In the genomic region with DNA sequence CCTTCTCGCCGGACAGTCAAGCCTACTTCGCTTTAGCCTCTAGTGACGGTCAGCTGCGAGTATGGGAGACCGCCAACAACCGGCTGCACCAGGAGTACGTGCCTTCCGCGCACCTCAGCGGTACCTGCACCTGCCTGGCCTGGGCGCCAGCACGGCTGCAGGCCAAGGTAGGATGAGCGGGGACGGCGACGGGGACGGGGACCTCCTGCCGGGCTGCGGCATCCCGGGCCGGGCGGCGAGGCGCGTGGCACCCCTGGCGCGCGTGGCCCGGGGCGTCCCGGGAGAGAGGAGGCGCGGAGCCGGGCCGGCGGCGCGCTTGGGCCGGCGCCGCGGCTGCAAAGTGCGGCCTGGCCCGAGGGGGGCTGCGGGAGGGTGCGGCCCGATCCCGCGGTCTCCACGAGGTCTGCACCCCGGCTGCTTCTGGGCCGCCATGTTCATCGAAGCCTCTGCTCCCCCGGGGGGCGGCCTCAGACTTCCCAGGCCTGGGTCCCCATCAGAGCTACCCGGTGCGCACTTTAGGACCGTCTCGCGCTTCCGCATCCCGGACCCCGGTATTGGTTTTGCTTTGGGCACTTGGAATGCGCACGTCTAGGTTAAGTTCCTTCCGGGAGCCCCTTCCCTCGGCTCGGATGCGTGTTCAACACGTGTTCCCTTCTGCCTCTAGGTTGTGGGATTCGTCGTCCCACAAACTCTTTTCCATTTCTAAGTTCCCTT, we compare ENCODE assay signal across 8 mouse cellular contexts. TPM values are rescaled to one million over a fixed set of nuclear protein-coding genes. Genes with fewer than 3 reads are reported as not detected.
DNase-seq lines count a peak whose midpoint lies in the region; ATAC-seq and TF ChIP-seq lines count a peak whose summit lies in the region.

No protein-coding gene starts in this region.

- H3K27me3 ChIP-seq in kidney, adult 2 months (replicated peaks; ENCODE audit: control insufficient read depth, insufficient read depth, low read length) = no peaks in the 10 kb centered on the region
- H3K27me3 ChIP-seq in megakaryocyte, embryonic 14.5 days (replicated peaks) = no peaks in the 10 kb centered on the region
- H3K27me3 ChIP-seq in stomach, embryonic 16.5 days (ENCODE audit: control insufficient read depth, insufficient read depth, low read length) = no peaks in the 10 kb centered on the region

- peak overlapping the region; percentile 8; the same call in 1 of the 2 replicates for H3K27ac ChIP-seq in kidney, adult 2 months (ENCODE audit: insufficient read depth, low read depth, low read length)
- peak overlapping the region; percentile 69 for H3K27ac ChIP-seq in stomach, embryonic 16.5 days (ENCODE audit: low read length)

- peaks cover 6% of the 10 kb centered on the region; the same call in 1 of the 2 replicates for H3K4me1 ChIP-seq in kidney, adult 2 months (ENCODE audit: control insufficient read depth, insufficient read depth, low read length)
- H3K4me1 ChIP-seq in megakaryocyte, embryonic 14.5 days = peaks cover 32% of the 10 kb centered on the region
- H3K4me1 ChIP-seq in stomach, embryonic 16.5 days (ENCODE audit: control insufficient read depth, insufficient read depth, low read length) = peaks cover 17% of the 10 kb centered on the region

- peak overlapping the region; percentile 77 for H3K4me2 ChIP-seq in stomach, embryonic 16.5 days (ENCODE audit: low read depth, low read length)

- no peak for TF ChIP-seq CTCF in kidney, adult 2 months (conservative IDR thresholded peaks at IDR 0.05; ENCODE audit: insufficient read depth, insufficient read length, low read depth, low read length)

- peak overlapping the region; percentile 95 for H3K4me3 ChIP-seq in kidney, adult 2 months (ENCODE audit: insufficient read depth, low read depth, low read length)
- H3K4me3 ChIP-seq in megakaryocyte, embryonic 14.5 days (replicated peaks) = peak overlapping the region; percentile 100
- peak overlapping the region; percentile 98 for H3K4me3 ChIP-seq in stomach, embryonic 16.5 days (replicated peaks; ENCODE audit: low read length)

- DNase-seq in gastrocnemius, adult 18-20 months (ENCODE audit: low spot score) = peak; percentile 4
- DNase-seq in gastrocnemius, postnatal 25 days = no peak
- DNase-seq in CD4-positive, CD25-positive, alpha-beta regulatory T cell, adult 2 months (ENCODE audit: low read depth, low spot score) = peak; percentile 50
- peak; percentile 33 for DNase-seq in c-Kit-positive CD71-positive TER-119-positive erythroid progenitor cells, embryonic 14.5 days (ENCODE audit: low spot score)
- DNase-seq in kidney, adult 2 months = peak; percentile 21

- H3K9ac ChIP-seq in stomach, embryonic 16.5 days (ENCODE audit: low read length) = peak overlapping the region; percentile 97

- peak; percentile 56 for ATAC-seq in granulocyte monocyte progenitor cell, adult 5-6 weeks (replicated peaks; ENCODE audit: poor library complexity, severe bottlenecking)
- peak; percentile 55 for ATAC-seq in stomach, embryonic 16.5 days (ENCODE audit: insufficient read depth, low FRiP score)

- no peaks in the 10 kb centered on the region for H3K9me3 ChIP-seq in megakaryocyte, embryonic 14.5 days
- H3K9me3 ChIP-seq in stomach, embryonic 16.5 days (replicated peaks; ENCODE audit: control insufficient read depth, low read length) = no peaks in the 10 kb centered on the region

- TF ChIP-seq POLR2A in kidney, adult 2 months (IDR thresholded peaks at IDR 0.05; ENCODE audit: low read depth, low read length) = no peak

- 1% methylated on average over 72 of the region's 73 CpGs for WGBS in kidney, adult 2 months
- under 1% methylated on average over 70 of the region's 73 CpGs for WGBS in stomach, embryonic 16.5 days

- no peaks in the 10 kb centered on the region for H3K36me3 ChIP-seq in kidney, adult 2 months (ENCODE audit: control insufficient read depth, insufficient read depth, low read length)
- peaks cover 8% of the 10 kb centered on the region for H3K36me3 ChIP-seq in megakaryocyte, embryonic 14.5 days (replicated peaks; ENCODE audit: low read length)
- H3K36me3 ChIP-seq in stomach, embryonic 16.5 days (ENCODE audit: control insufficient read depth, insufficient read depth, low read length) = 0 out of 2 replicates have a peak, but pooled peaks cover 3% of the 10 kb centered on the region

RNA-seq across cellular contexts. Expression of gene Wdr43, which starts 0.8 kb away (rescaled TPM):
- total RNA-seq in gastrocnemius, adult 18-20 months (2021) = 10 to 100 TPM; 26.5 to 29.6 TPM
- 10 to 100 TPM; 21.2 to 28.4 TPM for total RNA-seq in gastrocnemius, postnatal 25 days (2021)
- total RNA-seq in granulocyte monocyte progenitor cell, adult 5-6 weeks (2014; fragmentation: Nextera tagmentation) = 109 and 131 TPM in 2 replicates
- total RNA-seq in granulocyte monocyte progenitor cell, adult 5-6 weeks (2017) = 299 and 360 TPM in 2 replicates
- polyA plus RNA-seq in kidney, adult 2 months (2012; rRNA removed) = 5.0 and 6.5 TPM in 2 replicates
- polyA plus RNA-seq in megakaryocyte, embryonic 14.5 days (2012; ENCODE audit: insufficient read depth, low replicate concordance) = 2.2 and 15.4 TPM in 2 replicates
- polyA plus RNA-seq in stomach, embryonic 16.5 days (2015; fragmentation: Nextera tagmentation; extraction: Ambion mirVana) = 72.9 and 73.1 TPM in 2 replicates

RNA-seq across cellular contexts. Expression of gene Togaram2, which starts 56.6 kb away (rescaled TPM):
- 1 to 10 TPM; 2.4 to 4.9 TPM for total RNA-seq in gastrocnemius, adult 18-20 months (2021)
- total RNA-seq in gastrocnemius, postnatal 25 days (2021) = 1 to 10 TPM; 2.3 to 6.4 TPM
- not detected in 2 replicates for total RNA-seq in granulocyte monocyte progenitor cell, adult 5-6 weeks (2014; fragmentation: Nextera tagmentation)
- total RNA-seq in granulocyte monocyte progenitor cell, adult 5-6 weeks (2017) = not detected in 2 replicates
- 0.04 and 0.06 TPM in 2 replicates for polyA plus RNA-seq in kidney, adult 2 months (2012; rRNA removed)
- not detected in 2 replicates for polyA plus RNA-seq in megakaryocyte, embryonic 14.5 days (2012; ENCODE audit: insufficient read depth, low replicate concordance)
- 0.75 and 1.2 TPM in 2 replicates for polyA plus RNA-seq in stomach, embryonic 16.5 days (2015; fragmentation: Nextera tagmentation; extraction: Ambion mirVana)
